Mouse (Mus musculus): ENCODE measurements around the gene Ctnnb1.
A peak's percentile ranks its signal among the peaks of the same experiment; 100 is the strongest.

The Ctnnb1 gene

DNA sequence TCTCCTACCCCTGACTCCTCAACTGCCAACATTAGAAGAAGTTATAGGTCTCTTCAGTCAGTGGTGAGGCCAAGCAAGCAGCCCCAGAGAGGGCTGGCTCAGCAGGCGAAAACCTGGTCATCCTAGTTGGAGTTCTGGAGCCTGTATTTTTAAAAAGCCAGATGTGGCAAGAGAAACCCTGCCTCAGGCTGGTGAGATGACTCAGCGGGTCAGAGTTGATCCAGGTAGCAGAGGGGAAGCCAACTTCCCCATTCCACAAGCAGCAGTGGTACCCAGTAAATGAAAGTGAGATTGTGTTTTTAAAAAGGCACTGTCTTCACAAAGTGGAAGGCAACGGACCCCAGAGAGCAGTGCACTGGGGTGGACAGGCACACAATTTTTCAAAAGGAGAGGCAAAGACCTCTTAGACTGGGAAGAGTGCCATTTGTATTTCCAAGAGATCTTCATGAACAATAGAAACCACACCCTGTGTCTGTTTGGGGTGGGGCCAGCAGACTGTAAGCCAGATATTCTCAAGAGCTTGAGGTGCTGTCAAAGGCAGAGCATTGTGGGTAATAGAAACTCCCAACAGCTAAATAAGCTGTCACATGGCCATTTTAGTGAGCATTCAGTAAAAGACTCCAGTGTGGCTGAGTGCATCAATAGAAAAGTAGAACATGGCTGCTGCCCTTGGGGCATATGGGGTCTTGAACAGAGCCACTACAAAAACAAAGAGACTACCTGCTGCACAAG lies 33.1 kb downstream of the Ctnnb1 start:
- peak; percentile 60 for DNase-seq

DNA sequence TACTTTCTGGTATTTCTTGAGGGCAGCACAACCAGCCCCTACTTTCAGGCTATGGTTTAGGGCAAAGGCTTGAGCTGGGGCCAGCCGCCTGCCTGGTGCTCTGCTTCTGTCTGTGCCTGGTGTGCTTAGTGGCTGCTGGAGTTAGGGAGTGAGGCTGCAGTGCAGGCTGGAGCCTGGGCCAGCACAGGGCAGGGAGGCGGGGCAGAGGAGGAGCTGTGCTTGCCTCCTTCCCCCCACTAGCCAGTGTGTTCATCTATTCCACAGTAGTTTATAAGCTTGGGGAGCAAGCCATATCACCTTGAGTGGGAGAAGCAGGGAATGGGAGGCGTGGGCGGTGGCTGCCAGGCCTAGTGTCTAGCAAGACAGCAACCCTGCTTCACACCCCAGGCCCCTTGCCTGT lies 34.1 kb downstream of the Ctnnb1 start:
- peak; percentile 55 for DNase-seq

DNA sequence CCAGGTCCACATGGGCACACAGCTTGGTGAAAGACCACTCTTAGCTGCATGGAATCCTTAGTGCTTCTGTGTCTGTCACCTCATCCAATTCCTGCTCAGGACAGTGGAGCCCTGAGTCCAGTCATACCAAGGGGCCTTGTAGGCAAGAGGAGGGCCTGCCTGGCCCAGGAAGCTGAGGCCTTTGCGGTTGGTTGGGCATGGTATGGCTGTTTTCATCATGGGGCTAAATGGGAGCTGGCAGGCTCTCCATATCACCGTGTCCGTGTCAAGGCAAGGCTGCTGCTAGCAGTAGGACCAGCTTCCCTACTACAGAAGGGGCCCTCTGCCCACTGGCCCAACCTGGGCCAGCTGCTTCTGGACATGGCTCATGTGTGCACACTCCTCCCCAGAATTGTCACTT lies 34.7 kb downstream of the Ctnnb1 start:
- no peak for DNase-seq

DNA sequence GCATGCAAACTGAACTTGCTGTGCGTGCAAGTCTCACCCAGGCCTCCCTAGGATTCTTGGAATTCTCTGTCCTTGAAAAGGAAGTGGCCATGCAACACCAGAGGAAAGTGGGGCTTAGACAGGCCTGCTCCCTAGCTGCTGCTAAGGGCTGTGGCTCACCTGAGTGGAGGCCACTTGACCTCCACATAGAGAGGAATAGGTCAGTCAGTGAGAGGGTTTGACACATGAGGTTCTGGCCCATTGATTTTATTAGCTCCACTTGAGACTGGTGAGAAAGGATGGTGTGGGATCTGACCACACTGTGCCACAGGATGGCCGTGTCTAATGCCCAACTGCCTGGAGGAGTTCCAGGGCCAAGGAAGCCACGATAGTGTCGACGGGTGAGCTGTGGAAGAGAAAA lies 35.2 kb downstream of the Ctnnb1 start:
- DNase-seq = no peak

DNA sequence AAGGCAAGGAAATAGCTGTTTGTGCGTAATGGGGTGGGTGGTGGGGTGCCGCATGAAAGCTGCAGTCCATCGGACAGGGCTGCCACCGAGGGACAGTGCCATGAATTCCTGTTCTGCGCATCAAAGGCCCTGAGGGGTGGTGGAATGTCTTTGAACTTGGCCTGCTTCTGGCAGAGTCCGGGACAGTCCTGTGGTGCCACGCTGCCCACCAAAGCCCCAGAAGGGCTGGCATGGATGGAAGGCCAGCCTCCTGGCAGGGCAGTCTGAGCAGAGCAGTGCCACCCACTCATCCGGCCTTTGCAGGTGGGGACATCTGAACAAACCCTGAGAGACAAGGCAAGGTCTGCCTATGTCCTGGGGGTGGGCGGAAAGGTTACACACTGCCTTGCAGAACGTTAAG lies 36.0 kb downstream of the Ctnnb1 start:
- no peak for DNase-seq

DNA sequence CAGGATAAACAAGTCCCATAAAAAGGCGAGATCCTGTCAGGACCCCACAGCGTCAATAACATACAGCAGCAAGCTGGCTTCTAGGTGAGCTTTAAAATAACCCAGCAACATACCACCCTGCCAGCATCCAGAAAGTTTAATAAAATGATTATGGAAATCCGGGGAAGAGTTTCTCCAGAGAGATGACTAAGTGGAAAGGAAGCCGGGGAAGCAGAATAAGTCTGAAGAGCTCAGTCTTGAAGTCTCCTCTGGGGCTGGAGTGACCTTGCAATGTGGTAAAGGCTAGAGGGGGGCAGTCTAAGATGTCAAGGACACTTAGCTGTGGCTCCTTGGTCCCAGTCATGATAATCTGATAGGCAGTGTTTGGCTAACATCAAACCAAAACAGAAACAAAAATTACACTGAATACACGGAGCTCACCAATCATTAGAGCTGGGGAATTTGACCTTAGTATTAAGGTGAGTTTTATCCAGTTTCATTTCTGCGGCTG lies 44.1 kb downstream of the Ctnnb1 start:
- no peak for DNase-seq

DNA sequence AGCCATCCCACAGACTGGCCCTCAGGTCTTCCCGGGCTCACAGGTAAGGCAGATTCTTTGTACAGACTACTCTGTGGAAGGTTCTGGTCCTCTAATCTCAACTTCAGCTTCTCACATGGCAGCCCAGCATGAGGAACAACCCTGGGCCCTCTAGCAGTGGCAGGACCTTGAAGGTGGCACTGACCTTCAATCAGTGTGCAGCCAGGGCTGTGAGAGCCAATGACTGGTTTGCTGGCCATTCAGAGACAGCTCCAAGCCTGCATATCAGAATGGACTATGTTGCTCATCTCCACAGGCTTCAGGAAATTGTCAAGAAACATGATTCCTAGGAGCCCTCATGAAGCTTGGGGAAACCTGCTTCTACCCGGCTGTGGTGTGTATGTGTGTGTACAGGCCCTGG lies 45.2 kb downstream of the Ctnnb1 start:
- DNase-seq = no peak

DNA sequence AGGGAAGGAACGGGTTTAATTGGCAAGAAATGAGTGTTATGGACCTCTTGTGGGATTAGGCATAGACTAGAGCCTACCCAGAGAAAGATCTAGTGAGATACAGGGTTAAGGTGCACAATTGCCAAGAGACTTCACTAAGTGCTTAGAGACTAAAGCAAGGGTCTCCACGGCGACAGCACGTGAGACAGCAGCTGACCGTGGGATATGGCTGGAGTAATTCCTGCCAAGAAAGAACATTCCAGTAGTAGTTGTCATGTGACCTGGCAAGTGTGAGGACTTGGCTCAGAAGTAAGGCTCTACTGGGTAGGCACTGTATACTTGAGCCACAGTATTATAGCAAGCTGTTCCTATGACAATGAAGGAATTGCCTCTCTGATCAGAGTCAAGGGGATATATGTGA lies 47.1 kb downstream of the Ctnnb1 start:
- DNase-seq = peak; percentile 63

DNA sequence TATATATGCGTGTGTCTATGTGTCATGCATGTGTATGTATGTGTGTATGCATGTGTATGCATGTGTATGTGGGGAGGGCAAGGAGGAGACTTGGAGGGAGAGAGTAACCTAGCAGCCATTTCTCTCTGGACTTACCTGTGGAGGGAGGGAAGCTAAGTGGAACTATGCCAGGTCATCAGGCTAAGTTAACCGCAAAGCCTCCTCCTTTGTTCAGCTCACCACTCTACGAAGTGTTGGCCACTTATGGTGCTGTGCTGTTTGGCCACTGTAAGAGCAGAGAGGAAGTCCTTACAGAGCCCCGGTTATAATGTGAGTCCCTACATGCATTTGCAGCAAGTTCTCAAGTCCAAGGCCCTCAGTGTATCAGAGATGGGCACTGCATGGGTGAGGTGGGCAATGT lies 47.8 kb downstream of the Ctnnb1 start:
- no peak for DNase-seq

DNA sequence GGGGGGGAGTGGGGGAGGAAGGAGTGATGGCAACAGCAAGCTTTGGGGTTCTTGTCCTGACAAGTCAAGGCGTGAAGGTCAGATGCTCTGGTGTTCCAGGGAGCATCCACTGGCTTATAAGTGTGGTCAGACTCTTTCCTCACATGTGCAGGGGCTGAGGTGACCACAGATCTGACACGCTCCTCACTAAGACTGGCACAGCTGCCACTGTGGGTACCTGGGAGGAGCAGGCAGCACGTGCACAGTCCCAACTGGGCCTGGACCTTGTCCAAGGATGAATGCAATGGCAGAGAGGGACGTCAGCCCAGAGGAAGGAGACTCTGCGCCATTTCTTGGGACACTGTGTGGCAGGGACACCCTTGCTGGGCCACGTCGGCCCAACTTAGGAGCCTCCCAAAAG lies 52.8 kb downstream of the Ctnnb1 start:
- no peak for DNase-seq

DNA sequence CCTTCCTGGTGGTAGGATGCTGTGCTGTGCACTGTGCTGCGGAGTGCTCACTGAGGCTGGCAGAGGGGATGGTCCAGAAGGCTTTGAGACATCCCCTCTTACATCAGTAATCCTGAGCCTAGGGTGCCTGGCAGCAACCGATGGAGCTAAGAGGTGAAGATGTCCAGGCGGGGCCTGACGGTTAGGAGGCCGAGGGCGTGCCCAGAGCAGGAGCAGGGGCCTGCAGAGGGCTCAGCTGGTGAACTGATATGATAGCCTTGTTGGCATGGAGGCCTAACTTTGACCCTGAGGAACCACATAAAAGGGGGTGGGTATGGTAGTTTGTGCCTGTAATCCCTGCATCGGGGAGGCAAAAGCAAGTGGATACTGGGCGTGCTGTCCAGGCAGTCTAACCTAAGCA lies 54.8 kb downstream of the Ctnnb1 start:
- DNase-seq = no peak

DNA sequence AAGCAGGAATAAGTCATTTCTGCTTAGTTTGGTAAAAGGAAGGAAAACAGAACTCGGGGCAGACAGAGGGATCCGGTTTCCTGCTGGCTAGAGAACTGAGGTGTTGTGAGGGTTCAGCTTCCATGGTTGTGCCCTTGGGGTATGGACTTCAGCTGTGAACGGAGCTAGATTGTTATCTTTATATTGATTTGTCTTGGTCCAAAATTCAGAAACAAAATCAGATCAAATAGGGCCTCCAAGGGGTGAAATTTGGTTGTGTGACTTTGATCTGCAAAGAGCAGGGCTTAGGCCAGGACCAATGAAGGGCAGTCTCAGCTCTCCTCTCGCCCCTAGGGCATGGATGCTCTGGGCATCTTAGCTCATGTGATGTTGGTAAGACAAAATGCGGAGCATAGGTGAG lies 55.5 kb downstream of the Ctnnb1 start:
- no peak for DNase-seq

DNA sequence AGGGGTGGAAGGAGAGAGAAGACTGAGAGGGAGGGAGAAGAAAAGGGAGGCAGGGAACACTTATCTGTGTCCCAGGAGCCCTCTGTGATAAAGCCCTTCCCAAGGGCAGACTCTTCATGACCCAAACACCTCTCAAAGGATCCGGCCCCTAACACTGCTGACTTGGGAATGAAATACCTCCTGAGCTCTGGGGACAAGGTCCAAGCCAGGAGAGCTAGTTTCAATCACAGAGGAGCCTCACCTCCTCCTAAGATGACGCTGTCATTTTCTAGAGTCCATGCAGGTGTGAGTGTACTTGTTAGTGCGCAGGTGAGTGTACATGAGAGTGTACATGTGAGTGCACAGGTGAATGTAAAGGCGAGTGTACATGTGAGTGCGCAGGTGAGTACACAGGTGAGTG lies 56.0 kb downstream of the Ctnnb1 start:
- no peak for DNase-seq

DNA sequence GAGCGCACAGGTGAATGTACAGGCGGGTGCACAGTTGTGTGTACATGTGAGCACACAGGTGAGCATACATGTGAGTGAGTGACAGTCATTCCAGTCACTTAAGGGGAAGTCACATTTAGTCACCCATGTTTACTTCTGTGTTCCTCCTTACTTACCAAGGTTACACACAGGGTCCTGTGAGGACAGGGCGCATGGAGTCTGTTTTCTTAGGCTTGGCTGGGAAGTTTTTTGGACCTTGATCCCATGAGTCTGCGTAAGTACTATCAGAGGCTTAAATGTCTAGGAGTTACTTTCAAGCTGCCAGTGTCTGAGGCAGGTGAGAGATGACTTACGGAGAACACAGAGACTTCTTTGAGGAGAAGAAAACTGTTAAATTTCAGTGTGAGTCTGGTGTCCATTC lies 56.5 kb downstream of the Ctnnb1 start:
- no peak for DNase-seq

DNA sequence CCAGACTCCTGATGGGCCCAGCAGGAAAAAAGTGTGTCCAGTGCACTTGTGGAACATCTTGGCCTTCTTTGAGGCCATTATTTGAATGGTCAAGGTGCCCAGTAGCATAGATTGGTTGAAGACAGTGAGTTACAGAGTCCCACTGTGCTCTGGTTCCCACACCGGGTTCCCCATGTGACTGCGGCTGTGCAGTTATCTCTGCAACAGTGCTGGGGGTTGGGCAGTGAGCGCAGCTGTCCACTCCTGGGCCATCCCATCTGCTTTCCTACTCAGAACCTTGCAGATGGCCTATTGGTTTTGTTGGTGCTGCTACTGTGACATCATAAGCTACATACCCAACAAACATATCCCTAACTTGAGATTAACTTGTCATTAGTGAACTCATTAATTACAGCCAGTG lies 57.2 kb downstream of the Ctnnb1 start:
- DNase-seq = no peak

DNA sequence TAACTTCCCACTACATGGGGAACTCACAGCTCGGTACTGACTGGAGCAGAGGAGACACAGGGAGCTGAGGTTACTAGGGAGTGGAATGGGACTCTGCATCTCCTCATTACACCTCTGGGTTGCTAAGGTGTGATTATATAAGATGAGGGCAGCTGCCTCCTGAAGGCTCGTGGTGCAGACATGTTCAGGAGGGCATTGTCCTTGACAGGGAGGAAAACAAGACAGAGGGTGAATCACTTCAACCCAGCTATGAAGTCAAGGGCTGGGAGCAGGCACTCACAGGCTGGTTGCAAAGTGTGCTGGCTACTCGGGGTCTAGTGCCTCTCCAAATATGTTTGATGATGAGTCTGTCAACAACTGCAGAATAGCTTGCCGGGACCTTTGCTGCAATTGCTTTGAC lies 58.0 kb downstream of the Ctnnb1 start:
- DNase-seq = no peak

DNA sequence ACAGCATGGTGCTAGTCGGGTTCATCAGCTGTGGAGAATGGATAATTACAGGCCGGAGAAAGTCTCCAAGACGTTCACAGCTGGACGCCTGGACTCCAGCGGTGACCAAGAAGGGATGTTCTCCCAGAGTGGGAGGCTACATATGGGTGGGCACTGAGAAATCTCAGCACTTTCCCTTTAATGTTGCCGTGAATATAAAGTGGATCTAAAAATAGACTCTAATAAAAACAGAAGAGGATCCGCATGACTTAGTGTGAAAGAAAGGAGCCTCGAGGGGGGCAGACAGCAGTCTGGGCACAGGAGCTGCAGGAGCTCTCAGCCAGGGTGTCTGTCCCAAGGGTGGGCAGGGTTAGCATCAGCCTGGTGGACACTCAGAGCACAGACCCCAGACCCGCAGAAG lies 59.1 kb downstream of the Ctnnb1 start:
- DNase-seq = no peak

DNA sequence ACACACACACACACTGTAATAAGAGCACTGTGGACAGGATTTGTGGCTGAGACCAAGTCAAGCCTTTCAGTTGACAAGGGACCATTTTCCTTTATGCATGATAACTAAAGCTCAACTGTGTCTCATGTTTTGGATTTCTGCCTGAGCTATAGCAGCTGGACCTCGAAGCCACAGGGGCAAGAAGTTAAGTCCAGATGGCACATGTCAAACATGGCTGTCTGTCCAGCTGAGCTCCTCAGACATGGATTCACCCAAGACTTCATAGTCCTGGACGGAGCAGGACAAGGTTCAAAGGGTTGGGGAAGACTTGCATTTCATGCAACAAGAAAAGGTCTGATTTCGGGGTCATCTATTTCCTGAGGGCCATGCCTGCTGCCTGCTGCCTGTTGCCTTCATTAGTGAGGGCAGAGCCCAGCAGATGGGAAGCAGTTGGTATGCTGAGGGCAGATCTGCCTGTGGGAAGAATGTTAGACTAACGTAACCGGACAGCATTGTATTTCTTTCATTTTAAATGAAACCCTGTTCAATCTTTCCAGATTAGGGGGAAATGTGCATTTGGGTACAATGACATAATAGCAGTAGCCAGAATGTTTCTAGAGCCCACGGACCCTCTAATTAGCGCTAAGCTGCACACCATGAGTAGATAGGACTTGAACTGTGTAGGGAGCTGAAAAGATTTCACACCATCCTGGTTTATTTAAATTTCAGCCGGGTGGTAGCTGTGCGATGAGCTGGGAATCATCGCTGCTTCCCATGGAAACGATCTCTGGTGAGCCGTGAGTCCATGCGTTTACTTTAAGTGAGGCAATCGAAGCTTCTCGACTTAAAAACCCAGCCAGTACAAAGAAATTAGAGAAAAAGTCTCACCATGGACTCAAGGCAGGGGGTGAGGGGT lies 61.0 kb downstream of the Ctnnb1 start:
- peak; percentile 63 for DNase-seq

DNA sequence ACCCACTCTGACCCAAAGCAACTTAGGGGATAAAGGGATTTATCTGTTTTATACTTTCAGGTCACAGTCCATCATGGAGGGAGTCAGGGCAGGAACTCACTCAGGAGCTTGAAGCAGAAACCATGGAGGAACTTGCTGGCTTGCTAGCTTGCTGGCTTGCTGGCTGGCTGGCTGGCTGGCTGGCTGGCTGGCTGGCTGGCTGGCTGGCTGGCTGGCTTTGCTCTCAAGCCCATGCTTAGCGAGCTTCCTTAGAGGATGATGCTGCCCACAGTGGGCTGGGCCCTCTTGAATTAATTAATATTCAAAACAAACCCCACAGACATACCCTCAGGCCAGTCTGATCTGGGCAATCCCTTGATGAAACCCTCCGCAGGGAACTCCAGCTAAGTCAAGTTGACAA lies 62.8 kb downstream of the Ctnnb1 start:
- DNase-seq = no peak

DNA sequence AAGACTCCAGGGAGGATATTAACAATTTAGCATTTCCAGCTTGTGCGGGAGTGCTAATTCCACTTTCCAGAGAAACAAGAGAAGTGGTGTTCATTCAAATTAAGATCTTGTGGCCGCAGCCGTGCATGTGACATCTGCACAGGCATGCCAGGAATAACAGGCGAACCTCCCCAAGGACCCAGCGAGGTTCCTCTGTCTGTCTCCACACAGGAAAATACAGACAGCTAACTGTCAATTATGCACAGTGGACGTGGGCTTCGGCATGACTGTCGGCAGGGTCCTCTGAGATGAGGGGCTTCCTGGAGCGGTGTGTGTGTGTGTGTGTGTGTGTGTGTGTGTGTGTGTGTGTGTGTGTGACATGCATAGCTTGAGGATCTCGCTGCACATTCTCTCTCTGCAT lies 64.0 kb downstream of the Ctnnb1 start:
- DNase-seq = no peak

DNA sequence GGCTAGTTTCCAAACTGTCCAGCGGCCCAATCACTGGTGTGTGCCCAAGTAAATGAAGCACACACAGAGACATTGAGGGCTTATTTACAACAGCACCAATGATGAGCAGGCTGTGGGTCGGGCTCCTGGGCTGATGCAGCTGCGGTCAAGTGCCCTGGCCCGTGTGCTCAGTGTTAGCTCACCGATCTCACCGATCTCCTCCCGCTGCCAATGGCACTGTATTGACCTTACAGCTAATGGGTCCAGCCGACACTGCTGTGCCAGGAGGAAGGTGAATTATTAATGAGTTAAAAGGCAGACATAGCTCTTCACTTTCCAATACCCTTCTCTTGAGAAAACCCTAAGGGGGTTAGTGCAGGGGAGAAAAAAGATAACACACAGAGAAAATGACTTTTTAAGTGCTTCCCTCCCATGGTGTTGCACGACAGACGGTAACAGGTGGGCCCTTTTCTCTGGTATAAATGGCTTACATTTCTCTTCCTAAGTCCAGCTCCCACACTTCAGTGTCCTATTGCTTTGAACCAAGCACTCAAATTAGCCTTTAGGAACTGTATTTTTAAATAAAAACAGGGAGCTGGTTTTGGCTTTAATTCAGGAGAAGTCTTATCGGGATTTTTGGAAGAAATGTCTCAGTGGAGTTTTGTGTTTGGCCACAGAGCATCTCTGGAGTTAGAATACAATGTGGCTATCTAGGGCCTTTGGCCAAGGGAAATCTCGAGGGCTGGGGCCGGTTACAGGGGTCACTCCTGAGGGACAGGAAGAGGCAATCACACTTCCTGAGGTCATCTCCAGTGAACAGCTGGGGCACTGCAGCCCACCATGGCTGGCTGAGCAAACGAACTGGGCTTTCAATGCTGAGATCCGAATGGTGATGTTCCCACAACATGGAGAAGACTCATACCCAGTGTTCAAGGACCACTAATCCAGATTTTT lies 65.5 kb downstream of the Ctnnb1 start:
- DNase-seq = peak; percentile 62

DNA sequence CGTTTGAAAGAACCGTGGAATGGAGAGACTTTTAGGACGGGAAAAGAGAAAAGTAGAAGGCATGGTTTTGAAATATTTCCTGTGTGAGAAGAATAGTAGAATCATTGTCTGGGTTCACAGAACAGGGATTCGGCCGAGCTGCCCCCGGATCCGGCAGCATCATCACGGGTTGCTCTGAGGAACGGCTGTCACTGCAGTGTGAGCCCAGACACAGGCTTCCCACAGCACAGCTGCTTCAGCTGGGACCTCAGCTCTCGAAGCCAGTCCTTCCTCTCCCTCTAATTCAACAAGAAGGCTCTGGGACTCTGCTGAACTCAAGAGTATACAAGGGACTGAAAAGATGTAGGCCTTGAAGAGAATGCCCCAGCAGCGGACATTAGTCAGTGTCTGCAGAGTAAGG lies 69.7 kb downstream of the Ctnnb1 start:
- DNase-seq = no peak
